Mouse (Mus musculus): ENCODE measurements around the gene Smco3.

The Smco3 gene

DNA sequence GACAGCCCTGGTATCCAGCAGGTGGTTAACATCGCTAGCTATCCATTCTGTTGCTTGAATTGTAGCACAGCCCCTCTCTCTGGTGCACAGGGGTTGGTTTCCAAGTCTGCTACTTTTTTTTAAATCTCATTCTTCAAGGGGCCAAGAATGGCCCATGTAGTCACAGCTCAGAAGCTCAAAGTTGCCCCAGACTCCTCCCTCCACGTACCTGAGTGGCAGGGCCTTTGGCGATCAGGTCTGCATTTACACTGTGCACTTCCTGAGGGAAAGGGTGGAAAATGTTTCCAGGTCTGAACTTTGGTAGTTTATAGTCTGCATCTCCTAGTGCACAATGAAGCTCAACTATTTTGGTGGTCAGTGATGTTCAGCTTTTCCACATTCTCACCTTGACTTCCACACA is 12.0 kb upstream of the Smco3 start:
- no peak for DNase-seq (ENCODE audit: low spot score in 2 of 2)

DNA sequence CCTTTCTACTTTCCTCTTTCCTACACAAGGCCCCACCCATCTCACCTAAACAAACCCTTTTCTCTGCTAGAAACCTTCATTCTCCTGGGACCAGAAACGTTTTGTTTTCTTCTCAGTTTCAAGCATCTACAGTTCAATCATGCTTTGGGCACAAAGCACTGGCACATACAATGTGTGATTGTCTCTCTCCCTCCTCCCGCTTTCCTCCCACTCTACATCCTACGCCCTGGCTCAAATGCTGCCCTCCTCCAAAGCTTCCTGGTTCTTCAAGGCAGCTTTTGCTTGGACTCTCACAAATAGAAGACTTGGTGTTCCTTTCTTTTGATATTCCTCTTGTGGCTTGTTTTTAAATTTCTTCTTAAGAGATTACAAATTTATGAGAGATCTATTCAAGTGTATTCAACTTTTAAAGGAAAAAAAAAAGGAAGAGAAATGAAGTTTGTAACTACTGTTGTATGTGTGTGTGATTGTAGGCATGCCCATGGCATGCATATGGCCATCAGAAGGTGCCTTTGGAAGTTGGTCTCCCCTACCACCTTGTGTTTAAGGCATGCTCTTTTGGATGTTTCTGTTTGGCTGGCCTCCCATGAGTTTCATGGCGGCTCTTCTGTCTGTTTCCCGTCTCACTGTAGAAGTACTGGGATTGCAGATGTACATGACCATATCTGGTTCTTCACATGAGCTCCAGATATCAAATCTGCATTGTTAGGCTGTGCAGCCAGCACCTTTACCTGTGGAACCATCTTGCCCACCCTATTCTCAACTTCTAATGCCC is 10.6 kb upstream of the Smco3 start:
- no peak for DNase-seq (ENCODE audit: low spot score in 2 of 2)

DNA sequence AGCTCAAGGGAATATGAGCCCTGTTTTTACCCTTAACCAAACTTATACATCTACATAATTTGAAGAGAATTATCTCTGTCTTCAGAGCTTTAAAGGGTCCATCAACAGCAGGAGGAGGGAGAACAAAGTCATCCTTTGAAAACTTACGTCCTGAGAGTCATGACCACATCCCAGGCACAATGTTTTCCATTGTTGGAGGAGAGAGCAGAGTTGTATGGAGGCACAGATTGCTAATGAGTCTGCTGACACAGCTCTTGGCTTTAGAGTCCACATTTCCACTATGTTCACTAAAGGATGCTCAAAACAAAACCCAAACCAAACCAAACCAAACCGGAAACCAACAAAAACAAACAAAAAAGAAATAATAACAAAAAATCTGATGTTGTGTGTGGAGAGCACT is 9.7 kb upstream of the Smco3 start:
- no peak for DNase-seq (ENCODE audit: low spot score in 2 of 2)

DNA sequence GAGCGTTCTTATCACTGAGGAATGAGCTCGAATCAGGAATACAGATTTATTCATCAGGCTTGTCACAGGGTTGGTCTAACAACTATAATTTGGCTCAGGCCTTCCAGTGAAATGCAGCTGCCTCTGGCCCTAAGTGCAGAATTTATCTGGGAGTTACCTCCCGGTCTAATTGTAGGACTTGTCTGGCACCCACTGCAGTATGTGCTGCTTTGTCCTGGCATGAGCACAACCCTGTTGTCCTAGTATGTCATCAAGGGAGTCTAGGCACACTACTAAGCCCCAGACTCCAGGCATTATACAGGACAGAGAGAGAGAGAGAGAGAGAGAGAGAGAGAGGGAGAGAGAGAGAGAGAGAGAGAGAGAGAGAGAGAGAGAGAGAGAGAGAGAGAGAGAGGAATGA is 2.1 kb upstream of the Smco3 start:
- DNase-seq (ENCODE audit: low spot score in 2 of 2), result no peak

DNA sequence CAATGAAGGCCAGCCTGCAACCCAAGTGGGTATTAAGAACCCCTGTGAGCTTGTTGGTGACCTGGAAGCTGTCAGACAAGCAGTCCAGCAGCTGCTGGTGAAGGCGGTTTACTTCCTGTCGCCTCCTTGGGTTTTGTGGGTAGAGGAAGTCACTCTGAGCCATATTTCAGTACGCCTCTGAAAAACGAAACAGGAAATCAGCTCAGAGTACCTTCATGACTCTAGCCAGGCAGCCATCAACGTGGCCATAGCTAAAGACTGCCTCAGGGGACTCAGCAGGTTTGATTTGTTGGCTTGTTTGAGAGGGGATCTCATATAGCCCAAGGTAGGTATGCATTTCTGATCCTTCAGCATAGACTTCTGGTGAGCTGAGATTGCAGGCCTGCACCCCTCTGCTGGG is 3.5 kb downstream of the Smco3 start:
- no peak for DNase-seq (ENCODE audit: low spot score in 2 of 2)

DNA sequence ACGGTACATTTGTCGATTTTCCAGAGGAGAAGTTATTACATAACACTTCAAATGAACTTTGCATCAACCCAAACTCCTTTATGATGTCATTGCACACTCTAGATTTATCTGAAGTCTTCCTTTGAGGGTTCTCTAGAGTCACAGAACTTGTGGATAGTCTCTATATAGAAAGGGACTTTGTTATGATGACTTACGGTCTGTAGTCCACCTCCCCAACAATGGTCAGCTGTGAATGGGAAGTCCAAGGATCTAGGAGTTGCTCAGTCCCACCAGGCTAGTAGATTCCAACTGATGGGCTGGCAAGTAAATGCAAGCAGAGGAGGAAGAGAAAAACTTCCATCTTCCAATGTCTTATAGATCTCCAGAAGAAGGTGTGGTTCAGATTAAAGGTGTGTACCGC is 6.6 kb downstream of the Smco3 start:
- no peak for DNase-seq (ENCODE audit: low spot score in 2 of 2)

DNA sequence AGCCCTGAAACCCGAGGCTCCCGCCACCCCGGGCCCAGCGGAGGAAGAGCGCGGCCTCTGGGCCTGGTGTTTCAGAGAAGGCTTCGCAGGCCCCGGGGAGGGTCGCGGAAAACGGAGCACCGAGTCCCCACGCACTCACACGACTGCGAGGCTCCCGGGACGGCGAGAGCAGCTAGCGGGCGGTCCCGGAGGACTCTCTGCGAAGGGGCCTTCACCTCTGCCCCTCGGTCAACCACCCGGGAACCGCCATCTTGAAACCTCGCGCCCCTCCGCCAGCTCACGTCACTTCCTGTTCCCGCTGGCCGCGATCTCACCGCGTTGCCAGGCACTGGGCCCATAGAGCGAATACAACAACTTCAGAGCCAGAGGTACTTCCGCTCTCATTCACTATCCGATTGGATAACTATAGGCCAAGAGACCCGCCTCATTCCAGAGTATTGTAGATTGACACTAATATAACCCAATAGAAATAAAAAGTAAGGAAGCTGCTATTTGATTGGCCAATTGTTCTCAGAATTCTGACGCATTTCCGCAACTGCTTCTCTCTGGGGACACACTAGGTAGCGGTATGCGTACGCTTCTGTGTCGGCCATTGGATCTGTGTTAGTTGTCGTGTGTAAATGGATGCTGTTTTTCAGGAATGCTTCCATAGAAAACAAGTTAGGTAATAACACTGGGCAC is 7.2 kb downstream of the Smco3 start, which contains the start of gene Wbp11:
Gene Wbp11, minus strand, starts transcription at position 353 of the 681 bp plus-strand sequence.
- DNase-seq (ENCODE audit: low spot score in 2 of 2), result peak; percentile 95 to 98

DNA sequence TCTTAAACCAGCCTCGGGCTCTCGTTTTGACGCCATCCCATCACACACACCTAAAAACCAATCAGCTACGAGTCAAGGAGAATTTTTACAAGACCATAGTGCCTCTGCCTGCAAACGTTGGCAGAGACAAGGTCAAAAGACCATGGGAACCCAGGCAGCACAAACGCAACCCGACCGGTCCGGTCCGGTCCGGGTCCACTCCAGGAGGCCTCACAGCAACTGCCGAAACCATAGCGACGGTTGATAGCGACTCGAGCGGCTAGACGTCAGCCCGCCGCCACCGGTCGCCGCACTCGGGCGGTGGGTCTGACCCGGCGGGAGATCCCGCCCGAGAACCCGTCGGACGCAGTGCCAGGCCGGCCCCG is 7.8 kb downstream of the Smco3 start, which contains the start of gene BC049715:
Gene BC049715, plus strand, starts transcription at position 111 of the 365 bp plus-strand sequence.
- DNase-seq (ENCODE audit: low spot score in 2 of 2), result peak in 1 of 2 experiments; percentile 28

DNA sequence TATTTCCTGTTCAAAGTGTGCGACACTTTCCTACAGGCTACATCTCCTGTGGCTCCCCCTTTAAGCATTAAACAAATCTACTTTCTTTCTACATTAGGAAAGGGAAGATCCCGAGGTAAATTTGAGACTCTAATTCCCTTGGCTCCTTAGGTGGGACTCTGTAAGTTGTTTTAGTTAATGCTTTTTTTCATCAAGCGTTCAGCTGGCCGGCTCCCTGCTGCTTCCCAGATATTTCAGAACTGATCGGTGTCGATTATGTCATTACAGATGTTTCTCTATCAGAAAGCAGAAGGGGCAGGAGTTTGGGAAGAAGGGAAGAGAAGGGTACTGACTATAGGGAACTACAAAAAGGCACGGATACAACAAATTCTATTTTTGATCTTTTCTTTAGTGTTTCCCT is 8.1 kb downstream of the Smco3 start:
- DNase-seq (ENCODE audit: low spot score in 2 of 2), result no peak

DNA sequence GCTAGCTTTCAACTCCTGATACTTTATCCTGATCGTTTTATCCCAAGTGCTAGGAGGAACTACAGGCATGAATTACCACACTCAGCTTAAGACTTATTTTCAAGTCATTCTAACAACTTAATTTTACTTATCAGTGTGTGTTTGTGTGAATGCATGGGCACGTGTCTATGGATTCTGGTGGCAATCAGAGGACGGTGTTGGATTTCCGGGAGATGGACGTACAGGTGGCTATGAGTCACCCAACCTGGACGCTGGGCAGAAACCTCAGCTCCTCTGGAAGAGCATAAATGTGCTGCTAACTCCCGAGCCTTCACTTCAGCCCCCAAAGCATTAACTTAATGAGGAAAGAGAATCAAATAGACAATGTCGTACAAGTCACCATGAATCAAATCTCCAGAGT is 10.3 kb downstream of the Smco3 start:
- DNase-seq (ENCODE audit: low spot score in 2 of 2), result no peak

DNA sequence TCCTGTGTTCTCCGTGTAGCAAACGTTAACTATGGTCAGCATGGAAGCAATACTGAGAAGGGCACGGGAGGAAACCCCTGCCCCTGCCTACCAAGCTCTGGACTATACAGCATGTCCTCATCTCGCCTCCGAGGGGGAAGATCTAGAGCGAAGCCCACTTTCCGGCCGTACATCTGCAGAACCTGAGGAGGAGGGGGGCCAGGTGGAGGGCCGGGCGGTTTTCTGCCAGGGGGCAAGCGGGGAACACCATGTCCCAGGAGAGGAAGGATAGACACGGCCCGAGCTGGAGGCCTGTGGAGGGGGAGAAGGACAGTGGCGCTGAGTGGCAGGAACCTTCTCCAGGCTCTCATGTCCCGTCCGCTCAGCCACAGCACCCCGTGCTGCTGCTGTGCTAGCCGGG is 14.2 kb downstream of the Smco3 start:
- no peak for DNase-seq (ENCODE audit: low spot score in 2 of 2)

DNA sequence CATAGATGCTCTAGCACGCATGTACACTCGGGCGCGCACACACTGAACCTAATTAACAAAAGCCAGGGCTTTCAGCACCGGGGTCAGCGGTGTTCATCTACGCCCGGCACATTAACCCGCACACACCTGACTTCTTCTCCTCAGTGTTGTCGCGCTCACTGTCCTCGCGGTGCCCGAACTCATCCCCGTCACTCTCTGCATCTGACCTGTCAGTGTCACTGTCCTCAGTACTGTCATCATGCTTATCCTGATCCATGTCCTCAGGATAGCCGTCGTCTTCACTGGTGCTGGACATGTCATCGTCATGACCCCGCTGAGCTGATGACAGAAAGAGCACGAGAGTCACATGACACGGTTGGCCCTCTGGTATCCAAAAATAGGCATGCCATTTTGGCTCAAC is 14.9 kb downstream of the Smco3 start:
- DNase-seq (ENCODE audit: low spot score in 2 of 2), result no peak

DNA sequence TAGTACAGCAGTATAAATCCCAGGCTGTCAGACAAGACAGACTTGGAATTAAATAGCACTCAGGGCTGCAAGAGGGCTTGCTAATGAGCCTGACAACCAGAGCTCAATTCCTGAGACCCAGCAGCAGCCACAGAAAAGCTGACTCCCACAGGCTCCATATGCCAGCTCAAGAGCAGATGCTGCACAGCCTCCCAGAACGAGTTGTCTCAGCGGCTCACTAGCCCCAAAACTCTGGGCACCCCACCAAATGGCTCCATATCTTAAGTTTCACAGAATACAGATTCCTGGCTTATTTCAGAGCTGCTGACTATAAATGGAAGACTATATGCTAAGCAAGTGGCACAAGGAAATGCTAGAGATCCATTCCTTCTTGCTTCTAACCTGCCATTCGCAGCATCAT is 17.7 kb downstream of the Smco3 start:
- DNase-seq (ENCODE audit: low spot score in 2 of 2), result peak; percentile 86 to 93

DNA sequence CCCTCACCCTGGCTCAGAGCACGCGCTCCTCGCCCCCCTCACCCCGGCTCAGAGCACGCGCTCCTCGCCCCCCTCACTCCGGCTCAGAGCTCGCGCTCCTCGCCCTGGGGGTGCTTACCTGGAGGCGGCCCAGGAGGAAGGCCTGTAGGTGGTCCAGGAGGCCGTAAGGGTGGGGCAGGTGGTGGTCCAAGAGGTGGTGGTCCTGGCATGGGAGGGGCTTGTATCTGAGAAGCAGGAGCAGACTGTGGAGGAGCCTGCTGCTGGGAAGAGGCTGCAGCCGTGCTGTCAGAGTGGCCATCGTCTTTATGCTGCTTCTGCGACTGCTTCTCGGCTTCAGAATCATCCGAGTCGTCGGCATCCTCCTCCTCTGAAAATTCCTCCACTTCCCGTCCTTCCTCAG is 18.4 kb downstream of the Smco3 start:
- no peak for DNase-seq (ENCODE audit: low spot score in 2 of 2)

DNA sequence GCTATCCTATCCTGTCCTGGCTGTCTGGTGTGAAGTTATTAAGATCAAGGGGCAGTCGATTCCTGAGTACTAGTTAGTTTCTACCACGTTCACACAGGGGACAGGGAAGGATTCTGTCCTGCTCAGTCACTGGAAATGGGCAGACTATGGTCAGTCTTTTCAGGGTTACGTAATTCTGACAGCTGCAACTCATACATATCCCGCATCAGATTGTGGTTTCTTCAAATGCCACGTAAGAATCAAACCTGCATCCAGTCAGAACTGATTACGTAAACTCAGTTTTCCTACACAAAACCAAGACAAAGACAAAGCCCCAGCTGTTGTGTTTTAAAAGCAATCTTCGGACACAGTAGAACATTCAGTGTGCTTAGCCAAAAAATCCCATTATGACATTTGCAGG is 19.9 kb downstream of the Smco3 start:
- no peak for DNase-seq (ENCODE audit: low spot score in 2 of 2)

DNA sequence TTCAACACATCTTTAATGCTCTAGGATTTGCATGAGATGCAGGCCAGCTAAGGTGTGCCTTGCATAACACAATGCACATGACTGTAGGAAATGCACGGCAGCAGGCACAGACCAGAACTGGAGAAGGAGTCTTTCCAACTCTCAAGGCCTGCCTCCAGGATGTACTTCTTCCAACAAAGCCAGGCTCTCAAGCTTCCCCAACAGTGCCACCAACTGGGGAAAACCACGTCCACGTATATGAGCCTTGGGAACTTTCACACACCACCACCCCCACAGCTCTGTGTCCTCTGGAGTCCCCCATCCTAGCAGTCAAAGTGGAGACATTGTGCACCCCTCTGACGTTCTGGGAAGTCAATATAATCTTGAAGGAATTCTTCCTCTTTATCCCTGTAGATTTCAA is 22.1 kb downstream of the Smco3 start:
- DNase-seq (ENCODE audit: low spot score in 2 of 2), result peak in 1 of 2 experiments; percentile 29

DNA sequence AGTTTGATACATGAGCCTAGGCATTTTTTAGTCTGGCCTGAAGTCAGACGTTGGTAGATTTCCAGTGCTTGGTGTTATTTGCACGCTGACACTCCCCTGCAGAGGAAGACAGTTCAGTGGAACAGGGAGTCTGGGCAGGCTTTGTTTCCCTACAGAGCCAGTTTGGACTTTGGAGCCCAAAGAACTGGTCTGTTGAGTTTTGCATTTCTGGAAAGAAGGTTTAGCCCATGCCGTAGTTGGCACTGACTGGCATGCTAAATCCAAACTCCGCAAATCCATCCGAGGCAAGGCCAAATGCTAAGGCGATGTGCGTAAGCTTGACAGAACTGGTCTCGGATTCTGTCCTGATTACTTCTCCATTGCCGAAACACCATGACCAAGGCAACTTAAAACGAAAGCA is 24.1 kb downstream of the Smco3 start:
- DNase-seq (ENCODE audit: low spot score in 2 of 2), result no peak

DNA sequence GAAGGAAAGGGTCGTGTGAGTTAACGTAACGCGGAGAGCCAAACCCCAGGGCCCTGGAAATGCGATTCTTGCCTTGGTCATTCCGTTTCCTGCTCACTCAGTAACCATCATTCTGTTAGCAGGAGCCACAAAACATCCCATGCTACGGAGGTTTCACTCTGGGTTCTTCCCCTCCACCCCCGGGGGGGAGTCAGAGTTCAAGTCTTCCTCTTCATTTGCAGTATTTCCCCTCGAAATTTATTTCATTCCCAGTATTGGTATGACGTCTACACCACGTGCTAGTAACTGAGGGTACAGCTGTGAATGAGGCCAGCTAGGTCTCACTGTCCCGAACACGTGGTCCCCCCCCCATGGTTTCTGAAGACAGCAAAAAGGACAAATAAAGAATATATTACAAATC is 25.6 kb downstream of the Smco3 start:
- DNase-seq (ENCODE audit: low spot score in 2 of 2), result no peak

DNA sequence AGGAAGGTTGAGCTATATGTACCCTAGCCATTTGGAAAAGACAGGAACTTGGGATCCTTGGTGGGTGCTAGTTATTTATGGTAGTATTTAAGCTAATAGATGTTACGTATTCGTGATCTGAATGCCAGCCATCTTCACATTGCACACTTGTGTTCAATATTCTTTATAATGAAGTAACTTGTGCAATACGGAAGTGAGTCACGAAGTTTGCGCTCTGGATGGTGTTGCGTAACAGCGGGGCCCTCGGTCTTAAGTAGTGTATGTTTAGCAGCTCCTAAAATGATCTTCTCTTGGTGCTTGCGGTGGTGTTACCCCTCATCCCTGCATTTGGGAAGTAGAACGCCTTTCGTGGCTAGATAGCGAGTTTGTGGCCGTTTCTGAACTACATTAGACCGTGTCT is 26.2 kb downstream of the Smco3 start:
- no peak for DNase-seq (ENCODE audit: low spot score in 2 of 2)

DNA sequence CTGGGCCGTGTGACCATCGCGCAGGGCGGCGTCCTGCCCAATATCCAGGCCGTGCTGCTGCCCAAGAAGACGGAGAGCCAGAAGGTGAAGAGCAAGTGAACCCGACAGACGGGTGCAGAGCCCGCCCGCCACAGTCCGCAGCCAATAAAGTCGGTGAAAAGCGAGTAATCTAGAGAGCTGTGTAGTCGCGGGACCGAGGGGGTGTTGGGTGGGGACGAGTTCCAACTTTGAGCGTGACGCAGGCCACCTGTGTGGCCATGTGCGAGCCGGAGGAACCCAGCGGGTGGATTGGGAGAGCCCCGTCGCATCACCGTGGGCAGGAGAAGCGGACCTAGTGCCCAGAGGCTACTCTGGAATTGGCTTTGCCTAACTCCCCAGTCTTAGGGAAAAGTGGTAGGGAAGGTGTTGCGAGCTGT is 26.6 kb downstream of the Smco3 start:
- DNase-seq (ENCODE audit: low spot score in 2 of 2), result peak; percentile 44 to 48

DNA sequence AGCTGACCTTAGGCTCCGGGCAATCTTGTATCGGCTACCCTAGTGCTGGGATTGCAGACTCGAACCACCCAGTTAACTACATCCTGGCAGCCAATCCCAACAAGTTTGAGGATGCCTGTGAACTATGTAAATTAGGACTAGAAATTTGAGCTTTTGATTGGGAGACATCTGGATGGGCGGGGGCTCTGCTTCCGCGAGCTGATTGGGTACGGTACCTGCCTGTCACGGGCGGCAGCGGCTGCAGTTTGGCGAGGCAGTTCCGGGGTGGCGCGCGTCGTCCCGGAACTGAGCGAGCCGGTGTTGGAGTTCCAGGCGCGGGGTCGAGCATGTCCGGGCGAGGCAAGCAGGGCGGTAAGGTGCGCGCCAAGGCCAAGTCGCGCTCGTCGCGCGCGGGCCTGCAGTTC is 27.2 kb downstream of the Smco3 start, which contains the start of gene H2afj:
Gene H2afj, plus strand, starts transcription at position 231 of the 404 bp plus-strand sequence.
- DNase-seq (ENCODE audit: low spot score in 2 of 2), result peak; percentile 99

DNA sequence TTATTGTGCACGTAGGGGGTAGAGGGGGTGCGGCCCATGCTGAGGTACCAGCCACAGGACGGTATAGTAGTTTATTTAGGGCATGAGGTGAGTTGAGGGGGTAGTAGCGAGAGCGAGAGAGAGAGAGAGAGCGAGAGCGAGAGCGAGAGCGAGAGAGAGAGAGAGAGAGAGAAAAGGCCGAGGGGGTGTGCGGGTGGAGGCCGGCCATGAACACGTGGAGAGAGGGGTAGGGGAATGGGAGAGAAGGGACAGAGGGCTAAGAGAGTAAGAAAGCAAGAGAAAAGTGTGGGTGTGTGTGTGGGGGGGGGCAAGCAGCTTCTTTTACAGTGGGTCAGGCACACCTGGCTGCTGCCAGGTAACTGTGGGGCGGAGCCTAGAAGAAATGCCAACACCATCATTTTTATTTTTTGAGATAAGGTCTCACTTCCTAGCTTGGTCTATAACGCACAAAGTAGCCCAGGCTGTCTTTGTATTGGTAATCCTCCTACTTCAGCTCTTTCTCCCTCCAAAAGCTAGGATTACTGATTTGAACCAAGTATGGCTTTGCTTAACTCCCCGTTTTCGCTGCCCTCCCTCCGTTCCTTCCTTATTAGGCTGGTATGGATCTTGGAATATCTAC is 27.7 kb downstream of the Smco3 start:
- DNase-seq (ENCODE audit: low spot score in 2 of 2), result no peak

DNA sequence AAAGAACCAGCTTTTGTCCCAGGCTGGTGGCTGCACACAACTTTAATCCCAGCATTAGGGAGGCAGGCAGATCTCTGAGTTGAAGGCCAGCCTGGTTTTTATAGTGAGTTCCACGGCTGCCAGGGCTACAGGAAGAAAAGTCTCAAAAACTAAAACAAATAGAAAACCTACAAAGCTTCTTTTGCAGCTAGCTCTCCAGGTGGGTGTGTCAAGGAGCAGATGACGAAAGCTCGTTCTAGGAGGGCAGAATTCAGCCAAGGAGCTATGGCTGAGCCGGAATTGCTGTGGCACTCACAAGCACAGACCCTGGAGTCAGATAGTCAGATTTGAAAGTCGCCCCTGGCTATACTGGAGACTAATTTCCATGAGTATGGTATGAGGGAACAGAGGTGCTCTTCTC is 28.4 kb downstream of the Smco3 start:
- DNase-seq (ENCODE audit: low spot score in 2 of 2), result no peak

All from frontal cortex, postnatal 36 days (tissue).